Mouse (Mus musculus): Measurements from ENCODE around the gene Gpc5.

The Gpc5 gene

GRCm38 (mm10) chr14:115546516-115547282 is 454.7 kb downstream of the Gpc5 start:
- DNase-seq (ENCODE audit: low spot score), result no peak

GRCm38 (mm10) chr14:115551996-115552395 is 460.0 kb downstream of the Gpc5 start:
- DNase-seq (ENCODE audit: low spot score), result no peak

GRCm38 (mm10) chr14:115580466-115581255 is 488.6 kb downstream of the Gpc5 start:
- no peak for DNase-seq (ENCODE audit: low spot score)

GRCm38 (mm10) chr14:115581256-115581633 is 489.2 kb downstream of the Gpc5 start:
- DNase-seq (ENCODE audit: low spot score), result no peak

GRCm38 (mm10) chr14:115600259-115601029 is 508.4 kb downstream of the Gpc5 start:
- DNase-seq (ENCODE audit: low spot score), result no peak

GRCm38 (mm10) chr14:115614154-115614553 is 522.1 kb downstream of the Gpc5 start:
- DNase-seq (ENCODE audit: low spot score), result no peak

- DNase-seq (ENCODE audit: low spot score), result no peak
These were observed 524.3 kb downstream of the Gpc5 start for GRCm38 (mm10) chr14:115616305-115616704.

- no peak for DNase-seq (ENCODE audit: low spot score)
These were observed 524.8 kb downstream of the Gpc5 start for GRCm38 (mm10) chr14:115616846-115617245.

- DNase-seq (ENCODE audit: low spot score), result no peak
These were observed 528.5 kb downstream of the Gpc5 start for GRCm38 (mm10) chr14:115620473-115620872.

- no peak for DNase-seq (ENCODE audit: low spot score)
These were observed 539.3 kb downstream of the Gpc5 start for GRCm38 (mm10) chr14:115631160-115631898.

GRCm38 (mm10) chr14:115633311-115633710 is 541.3 kb downstream of the Gpc5 start:
- no peak for DNase-seq (ENCODE audit: low spot score)

GRCm38 (mm10) chr14:115679875-115680274 is 587.9 kb downstream of the Gpc5 start:
- DNase-seq (ENCODE audit: low spot score), result no peak

- DNase-seq (ENCODE audit: low spot score), result no peak
These were observed 654.0 kb downstream of the Gpc5 start for GRCm38 (mm10) chr14:115746013-115746412.

- DNase-seq (ENCODE audit: low spot score), result no peak
These were observed 668.2 kb downstream of the Gpc5 start for GRCm38 (mm10) chr14:115760241-115760640.

- no peak for DNase-seq (ENCODE audit: low spot score)
These were observed 687.6 kb downstream of the Gpc5 start for GRCm38 (mm10) chr14:115779382-115780177.

- DNase-seq (ENCODE audit: low spot score), result no peak
These were observed 712.7 kb downstream of the Gpc5 start for GRCm38 (mm10) chr14:115804751-115805150.

GRCm38 (mm10) chr14:115819021-115819420 is 727.0 kb downstream of the Gpc5 start:
- DNase-seq (ENCODE audit: low spot score), result no peak

- DNase-seq (ENCODE audit: low spot score), result no peak
These were observed 729.6 kb downstream of the Gpc5 start for GRCm38 (mm10) chr14:115821657-115822056.

GRCm38 (mm10) chr14:115830485-115830884 is 738.5 kb downstream of the Gpc5 start:
- DNase-seq (ENCODE audit: low spot score), result no peak

GRCm38 (mm10) chr14:115831219-115831755 is 739.3 kb downstream of the Gpc5 start:
- peak; percentile 61 for DNase-seq (ENCODE audit: low spot score)

Data from urinary bladder, postnatal 14 days (tissue).